Mouse (Mus musculus) limb, embryonic 11.5 days (tissue): ENCODE data around the gene Plch2. TPM values are rescaled to one million over a fixed set of nuclear protein-coding genes. Genes with fewer than 3 reads are reported as not detected.

Experiments
- ATAC-seq: fragments of 200-750 bp; cut with Nextera tagmentation; 2 replicates; pipeline ENCODE4 v1.8.0; 2017; ENCODE audit warnings: low read depth; ENCODE audit not compliant: insufficient number of reproducible peaks, low FRiP score, low TSS enrichment
- DNase-seq: peaks from one replicate; pipeline ENCODE4 v3.0.0-alpha.2; 2015; ENCODE audit warnings: low spot score
- H3K27ac ChIP-seq: fragments of 300-500 bp; sonication (generic); replicated peaks from 2 replicates; pipeline ENCODE4 v1.5.1; 2014; ENCODE audit warnings: low read depth, mild to moderate bottlenecking, low read length
- H3K27me3 ChIP-seq: fragments of 300-500 bp; sonication (generic); 2 replicates; pipeline ENCODE4 v1.6.1; 2014; ENCODE audit warnings: mild to moderate bottlenecking, low read length, mixed read lengths; ENCODE audit not compliant: control insufficient read depth, insufficient read depth
- H3K36me3 ChIP-seq: fragments of 300-500 bp; sonication (generic); 2 replicates; pipeline ENCODE4 v1.6.1; 2014; ENCODE audit warnings: mild to moderate bottlenecking, low read length, moderate library complexity, mixed read lengths; ENCODE audit not compliant: control insufficient read depth, insufficient read depth
- H3K4me1 ChIP-seq: fragments of 300-500 bp; sonication (generic); 2 replicates; pipeline ENCODE4 v1.6.1; 2014; ENCODE audit warnings: low read length, mixed read lengths; ENCODE audit not compliant: control insufficient read depth, insufficient read depth
- H3K4me2 ChIP-seq: fragments of 300-500 bp; sonication (generic); 2 replicates; pipeline ENCODE4 v1.6.1; 2014; ENCODE audit warnings: low read depth, mild to moderate bottlenecking, moderate library complexity; ENCODE audit not compliant: severe bottlenecking
- H3K4me3 ChIP-seq: fragments of 300-500 bp; sonication (generic); 2 replicates; pipeline ENCODE4 v1.5.1; 2014; ENCODE audit warnings: low read depth, low read length
- H3K9ac ChIP-seq: fragments of 300-500 bp; sonication (generic); 2 replicates; pipeline ENCODE4 v1.6.1; 2014; ENCODE audit warnings: mild to moderate bottlenecking, low read length
- H3K9me3 ChIP-seq: fragments of 300-500 bp; sonication (generic); 2 replicates; pipeline ENCODE4 v1.6.1; 2016; ENCODE audit warnings: low read length; ENCODE audit not compliant: control insufficient read depth
- WGBS: fragments of 180-500 bp; shearing (Covaris S2); extraction: QIAGEN DNeasy Blood & Tissue Kit; methylation state at CpG from one replicate; pipeline ENCODE4 v1.1.7; 2014; 5-methylcytosine and 5-hydroxymethylcytosine counted together
- polyA plus RNA-seq: library from polyadenylated mRNA; unstranded; fragments of >200 nt; fragmentation: Nextera tagmentation; extraction: Ambion mirVana; gene quantifications from 2 replicates; pipeline ENCODE4 v1.2.1, GENCODE M21; 2014

Gene Plch2
- polyA plus RNA-seq, 1 experiment from 2014 or later = 1.0 TPM

- Histone ChIP-seq H3K4me2 (no peak overlapping the region), H3K9me3 (no peaks in the 10 kb centered on the region), H3K27ac (no peak overlapping the region), H3K36me3 (no peaks in the 10 kb centered on the region), H3K4me3 (no peak overlapping the region), H3K9ac (no peak overlapping the region), H3K27me3 (no peaks in the 10 kb centered on the region), H3K4me1 (no peaks in the 10 kb centered on the region)
- 70% methylated on average over 1 of the region's 1 CpGs for WGBS
- DNase-seq (no peak), ATAC-seq (no peak)
Measured at GRCm38 (mm10) chr4:154937746-154938145, 118.8 kb downstream of the Plch2 start.

DNA sequence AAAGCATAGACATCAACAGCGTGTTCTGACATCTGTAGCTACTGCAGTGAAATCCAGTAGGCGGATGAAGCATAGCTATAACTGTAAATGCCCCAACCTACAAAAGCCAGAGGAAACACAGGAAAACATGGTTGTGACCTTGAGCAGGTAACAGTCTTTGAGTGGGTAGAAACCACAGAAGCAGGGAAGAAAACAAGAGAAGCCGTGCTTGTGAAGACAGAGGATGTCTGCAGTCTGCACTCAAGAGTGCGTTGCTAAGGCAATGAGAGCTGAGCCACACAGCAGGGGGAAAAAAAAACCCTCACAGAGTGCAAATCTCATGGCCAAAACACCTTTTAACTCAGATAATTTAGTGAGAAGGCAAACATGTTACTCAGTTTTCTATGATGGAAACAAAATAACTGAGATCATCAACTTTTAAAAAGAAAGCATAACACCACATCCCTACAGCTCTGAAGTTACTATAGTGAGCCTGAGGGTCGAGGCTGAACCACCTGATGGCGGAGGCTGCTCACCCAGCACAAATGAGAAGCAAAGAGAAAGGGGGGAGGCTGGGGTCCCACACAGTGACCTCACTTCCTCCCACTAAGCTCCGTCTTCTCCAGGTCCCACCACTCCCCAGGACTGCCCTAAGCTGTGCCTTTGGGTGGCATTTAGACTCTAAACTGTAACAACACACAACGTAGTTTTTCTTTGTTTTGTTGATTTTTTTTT is 119.9 kb downstream of the Plch2 start:
- no peaks in the 10 kb centered on the region for H3K27me3 ChIP-seq
- H3K4me1 ChIP-seq = no peaks in the 10 kb centered on the region
- H3K27ac ChIP-seq = no peak overlapping the region
- no peaks in the 10 kb centered on the region for H3K9me3 ChIP-seq
- ATAC-seq (no peak), DNase-seq (no peak)
- no peak overlapping the region for H3K9ac ChIP-seq
- no peak overlapping the region for H3K4me3 ChIP-seq
- no peak overlapping the region for H3K4me2 ChIP-seq
- 73% methylated on average over 8 of the region's 8 CpGs for WGBS
- H3K36me3 ChIP-seq = no peaks in the 10 kb centered on the region

DNA sequence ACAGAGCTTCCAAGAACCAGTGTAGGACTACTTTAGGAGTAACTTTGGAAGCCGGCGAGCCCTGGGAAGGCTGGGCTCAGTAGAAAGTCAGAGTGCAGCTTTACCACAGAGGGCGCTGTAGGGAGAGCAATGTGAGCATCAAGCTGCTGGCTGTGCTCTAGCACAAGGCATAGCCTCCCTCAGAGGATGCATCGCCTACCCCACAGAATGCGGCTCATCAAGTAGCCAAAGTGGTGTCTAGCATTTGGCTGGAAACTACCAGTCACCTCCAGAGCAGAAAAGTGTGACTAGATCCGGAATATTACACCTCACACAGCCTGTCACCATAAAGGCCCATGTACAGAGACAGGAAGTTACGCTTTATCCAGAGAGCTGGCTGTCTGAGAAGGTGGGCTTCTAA is 120.8 kb downstream of the Plch2 start:
- Histone ChIP-seq H3K27me3 (no peaks in the 10 kb centered on the region), H3K4me1 (no peaks in the 10 kb centered on the region), H3K36me3 (no peaks in the 10 kb centered on the region), H3K4me3 (no peak overlapping the region), H3K9me3 (no peaks in the 10 kb centered on the region), H3K9ac (no peak overlapping the region), H3K4me2 (no peak overlapping the region), H3K27ac (no peak overlapping the region)
- no peak for ATAC-seq
- DNase-seq = no peak
- WGBS = 71% methylated on average over 7 of the region's 7 CpGs

GRCm38 (mm10) chr4:154934800-154935199 is 121.8 kb downstream of the Plch2 start:
- H3K9ac ChIP-seq = no peak overlapping the region
- no peaks in the 10 kb centered on the region for H3K36me3 ChIP-seq
- H3K4me1 ChIP-seq = no peaks in the 10 kb centered on the region
- H3K27ac ChIP-seq = no peak overlapping the region
- ATAC-seq = no peak
- no peaks in the 10 kb centered on the region for H3K9me3 ChIP-seq
- H3K4me3 ChIP-seq = no peak overlapping the region
- 83% methylated on average over 2 of the region's 2 CpGs for WGBS
- DNase-seq = no peak
- no peaks in the 10 kb centered on the region for H3K27me3 ChIP-seq
- no peak overlapping the region for H3K4me2 ChIP-seq

DNA sequence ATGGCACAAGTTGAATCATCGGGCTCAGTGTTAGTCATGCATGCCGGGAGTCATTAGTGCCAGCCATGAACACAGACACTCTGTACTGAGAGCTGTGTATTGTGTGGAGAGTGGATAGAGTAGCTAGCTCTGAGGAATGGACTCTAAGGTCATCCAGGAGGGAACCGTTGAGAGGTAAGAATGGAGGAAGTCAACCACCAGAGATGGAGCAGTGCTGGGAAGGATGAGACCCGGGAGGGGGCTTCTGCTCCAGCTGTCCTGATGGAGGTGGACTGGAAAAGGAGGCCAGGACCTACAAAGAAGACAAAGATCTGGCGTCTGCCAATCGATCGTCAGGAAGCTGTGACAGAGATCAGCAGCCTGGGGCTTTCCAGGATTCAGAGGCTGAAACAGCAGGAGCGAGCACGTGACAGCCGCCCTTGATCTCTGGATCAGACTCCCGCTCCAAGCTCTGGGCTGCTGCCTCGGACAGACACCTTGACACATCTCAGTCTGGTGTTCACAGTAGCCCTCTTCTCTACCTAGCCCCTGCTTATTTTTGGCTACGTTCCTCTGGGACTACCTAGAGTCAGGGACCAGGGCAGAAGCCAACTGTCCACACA is 123.2 kb downstream of the Plch2 start:
- Histone ChIP-seq H3K27me3 (no peaks in the 10 kb centered on the region), H3K9me3 (no peaks in the 10 kb centered on the region), H3K4me1 (peaks cover 3% of the 10 kb centered on the region; the same call in 1 of the 2 replicates), H3K4me2 (no peak overlapping the region), H3K36me3 (no peaks in the 10 kb centered on the region), H3K9ac (no peak overlapping the region), H3K27ac (no peak overlapping the region), H3K4me3 (no peak overlapping the region)
- WGBS = 57% methylated on average over 13 of the region's 13 CpGs
- ATAC-seq (no peak), DNase-seq (no peak)

Other genes with a start within 250 kb of the Plch2 start
- 0.10 and 0.32 TPM in 2 replicates for gene Ttc34, start 219.3 kb downstream of the Plch2 start, polyA plus RNA-seq
- not detected in 2 replicates for gene Mmel1, start 187.2 kb downstream of the Plch2 start, polyA plus RNA-seq
- 37.4 and 41.9 TPM in 2 replicates for gene Fam213b, start 157.6 kb downstream of the Plch2 start, polyA plus RNA-seq
- 0.77 and 1.3 TPM in 2 replicates for gene Tnfrsf14, start 128.2 kb downstream of the Plch2 start, polyA plus RNA-seq
- gene Hes5, start 95.9 kb downstream of the Plch2 start, polyA plus RNA-seq = 0.49 and 0.60 TPM in 2 replicates
- gene Pank4, start 92.7 kb downstream of the Plch2 start, polyA plus RNA-seq = 50.0 and 51.4 TPM in 2 replicates
- 6.5 and 8.5 TPM in 2 replicates for gene Pex10, start 10.2 kb upstream of the Plch2 start, polyA plus RNA-seq
- gene Rer1, start 29.6 kb upstream of the Plch2 start, polyA plus RNA-seq = 137 and 149 TPM in 2 replicates
- 3.5 and 4.5 TPM in 2 replicates for gene Morn1, start 29.8 kb upstream of the Plch2 start, polyA plus RNA-seq
- 17.7 and 17.8 TPM in 2 replicates for gene Ski, start 165.8 kb upstream of the Plch2 start, polyA plus RNA-seq
- 103 and 104 TPM in 2 replicates for gene Faap20, start 193.0 kb upstream of the Plch2 start, polyA plus RNA-seq